Mouse (Mus musculus): Measurements from ENCODE around the gene Stxbp3.

DNA sequence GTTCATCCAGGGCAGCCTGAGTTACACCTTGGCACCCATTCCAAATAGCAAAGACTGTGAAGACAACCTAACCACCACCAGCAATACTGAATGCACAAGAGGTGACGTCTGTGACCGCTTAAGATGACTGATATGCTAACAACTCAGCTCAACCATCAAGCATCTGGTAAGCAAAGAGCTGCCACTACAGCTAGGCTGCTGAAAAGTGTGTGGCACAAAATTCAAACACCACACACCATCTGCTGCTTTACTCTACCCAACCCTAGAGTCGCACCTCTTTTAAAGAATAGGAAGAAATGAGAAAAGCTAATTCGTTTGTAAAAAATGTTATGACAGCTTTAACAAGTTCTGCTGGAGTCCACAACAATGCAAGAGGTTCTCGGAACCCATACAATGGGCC is 34.7 kb downstream of the Stxbp3 start:
- TF ChIP-seq CTCF (IDR thresholded peaks at IDR 0.05; ENCODE audit: low read depth) (no peak), EP300 (IDR thresholded peaks at IDR 0.05; ENCODE audit: low read depth) (no peak)
